Mouse (Mus musculus) heart, postnatal 0 days (tissue): ENCODE measurements around the gene Sit1. TPM values are rescaled to one million over a fixed set of nuclear protein-coding genes. Genes with fewer than 3 reads are reported as not detected.

Experiments used
- ATAC-seq: fragments of 200-750 bp; cut with Nextera tagmentation; 2 replicates; pipeline ENCODE4 v1.8.0; 2017; ENCODE audit warnings: low read depth, moderate number of reproducible peaks, moderate library complexity; ENCODE audit not compliant: insufficient read depth
- DNase-seq: peaks from one replicate; pipeline ENCODE4 v3.0.0-alpha.2; 2016; ENCODE audit warnings: low spot score
- H3K27ac ChIP-seq: fragments of 300-500 bp; sonication (generic); 2 replicates; pipeline ENCODE4 v1.5.1; 2014; ENCODE audit warnings: low read depth, mild to moderate bottlenecking
- H3K27me3 ChIP-seq: fragments of 300-500 bp; sonication (generic); 2 replicates; pipeline ENCODE4 v1.6.1; 2014; ENCODE audit warnings: low read length, mixed read lengths; ENCODE audit not compliant: control insufficient read depth, insufficient read depth
- H3K36me3 ChIP-seq: fragments of 300-500 bp; sonication (generic); replicated peaks from 2 replicates; pipeline ENCODE4 v1.6.1; 2014; ENCODE audit warnings: low read length, mixed read lengths; ENCODE audit not compliant: control insufficient read depth, insufficient read depth
- H3K4me1 ChIP-seq: fragments of 300-500 bp; sonication (generic); 2 replicates; pipeline ENCODE4 v1.6.1; 2014; ENCODE audit warnings: antibody characterized with exemption; ENCODE audit not compliant: control insufficient read depth, insufficient read depth
- H3K4me2 ChIP-seq: fragments of 300-500 bp; sonication (generic); 2 replicates; pipeline ENCODE4 v1.6.1; 2014; ENCODE audit warnings: low read depth, mild to moderate bottlenecking, low read length, moderate library complexity
- H3K4me3 ChIP-seq: fragments of 300-500 bp; sonication (generic); 2 replicates; pipeline ENCODE4 v1.5.1; 2014; ENCODE audit warnings: low read depth, low read length
- H3K9ac ChIP-seq: fragments of 300-500 bp; sonication (generic); replicated peaks from 2 replicates; pipeline ENCODE4 v1.6.1; 2014; ENCODE audit warnings: low read depth, low read length, mixed read lengths
- H3K9me3 ChIP-seq: fragments of 300-500 bp; sonication (generic); replicated peaks from 2 replicates; pipeline ENCODE4 v1.6.1; 2016; ENCODE audit warnings: low read length; ENCODE audit not compliant: control insufficient read depth
- CTCF ChIP-seq: IDR thresholded peaks from 2 replicates; pipeline ENCODE4 v1.5.1; 2016; ENCODE audit warnings: antibody characterized with exemption, control low read depth, low read depth
- EP300 ChIP-seq: IDR thresholded peaks from 2 replicates; pipeline ENCODE4 v1.6.1; 2016; ENCODE audit warnings: antibody characterized with exemption, low read depth
- WGBS: fragments of 180-500 bp; shearing (Covaris S2); extraction: QIAGEN DNeasy Blood & Tissue Kit; methylation state at CpG from one replicate; pipeline ENCODE4 v1.1.7; 2014; 5-methylcytosine and 5-hydroxymethylcytosine counted together
- polyA plus RNA-seq: library from polyadenylated mRNA; unstranded; fragments of >200 nt; fragmentation: Nextera tagmentation; extraction: Ambion mirVana; gene quantifications from 2 replicates; pipeline ENCODE4 v1.2.1, GENCODE M21; 2015
- total RNA-seq: library from RNA; depleted of rRNA; stranded (reverse); fragments of >200 nt; gene quantifications from 2 replicates; pipeline ENCODE4 v1.2.3, GENCODE M21; 2014; ENCODE audit warnings: low replicate concordance

Sit1 gene
- total and polyA plus RNA-seq, 2 experiments from 2014 or later, result not detected

DNA sequence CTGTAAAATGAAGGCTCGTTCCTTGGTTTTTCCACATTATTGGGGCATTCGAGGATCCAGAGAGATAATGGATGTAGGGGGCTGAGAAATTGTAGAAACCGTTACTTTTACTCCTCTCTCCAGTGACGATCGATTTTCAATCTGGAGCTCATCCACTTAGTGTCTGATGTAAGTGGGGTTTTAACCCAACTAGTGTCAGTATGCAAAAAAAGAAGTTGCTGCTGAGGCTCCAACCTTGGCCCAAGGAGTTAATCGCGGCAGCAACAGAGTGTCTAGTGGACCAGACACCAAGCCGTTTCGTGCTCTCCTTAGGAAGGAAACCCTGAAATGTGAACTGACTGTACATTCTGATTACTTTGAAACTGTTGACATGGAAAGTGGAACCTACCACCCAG is 10.3 kb upstream of the Sit1 start:
- WGBS, result under 1% methylated on average over 9 of the region's 9 CpGs
- Histone ChIP-seq H3K4me2 (peak overlapping the region; percentile 82), H3K9ac (peak overlapping the region; percentile 90), H3K4me1 (peaks cover 26% of the 10 kb centered on the region), H3K27ac (peak overlapping the region; percentile 92), H3K4me3 (peak overlapping the region; percentile 91), H3K27me3 (no peaks in the 10 kb centered on the region), H3K9me3 (no peaks in the 10 kb centered on the region), H3K36me3 (peaks cover 15% of the 10 kb centered on the region)
- peak; percentile 7 for DNase-seq
- no peak for ATAC-seq
- TF ChIP-seq CTCF (no peak), EP300 (no peak)

DNA sequence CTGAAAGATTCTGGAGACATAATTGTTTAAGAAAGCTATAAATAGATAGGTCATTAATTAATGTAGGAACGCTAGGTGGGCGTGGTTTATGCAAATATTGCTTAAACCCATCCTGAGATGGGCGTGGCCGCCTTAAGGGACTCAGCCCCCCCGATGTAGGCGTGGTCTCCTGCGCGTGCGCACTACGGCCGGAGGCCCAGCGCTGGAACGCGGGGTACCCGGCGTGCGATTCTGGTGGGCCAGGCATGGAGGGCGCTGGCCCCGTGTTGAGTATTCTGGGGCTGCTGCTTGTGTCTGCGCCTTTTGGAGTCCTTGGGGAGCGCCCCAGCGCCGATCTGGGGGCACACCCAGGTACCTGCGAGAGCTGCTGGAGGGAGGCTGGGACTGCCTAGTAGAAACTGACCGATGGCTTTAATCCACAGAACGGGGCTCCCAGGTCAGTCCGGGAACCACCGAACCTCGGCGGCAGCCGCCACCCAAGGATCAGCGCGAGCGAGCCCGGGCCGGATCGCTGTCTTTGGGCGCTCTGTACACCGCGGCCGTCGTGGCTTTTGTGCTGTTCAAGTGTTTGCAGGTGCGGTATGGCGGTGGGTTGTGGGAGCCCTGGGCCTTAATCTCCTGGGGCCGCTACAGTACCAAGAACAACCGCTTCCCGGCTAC is 9.8 kb upstream of the Sit1 start:
- no peak for TF ChIP-seq CTCF
- no peak for TF ChIP-seq EP300
- Histone ChIP-seq H3K27me3 (no peaks in the 10 kb centered on the region), H3K9ac (peak overlapping the region; percentile 90), H3K9me3 (no peaks in the 10 kb centered on the region), H3K36me3 (peaks cover 15% of the 10 kb centered on the region), H3K27ac (peak overlapping the region; percentile 92), H3K4me1 (peaks cover 21% of the 10 kb centered on the region), H3K4me3 (peak overlapping the region; percentile 91), H3K4me2 (peak overlapping the region; percentile 82)
- WGBS, result under 1% methylated on average over 47 of the region's 47 CpGs
- DNase-seq (peak; percentile 93), ATAC-seq (peak; percentile 89)

DNA sequence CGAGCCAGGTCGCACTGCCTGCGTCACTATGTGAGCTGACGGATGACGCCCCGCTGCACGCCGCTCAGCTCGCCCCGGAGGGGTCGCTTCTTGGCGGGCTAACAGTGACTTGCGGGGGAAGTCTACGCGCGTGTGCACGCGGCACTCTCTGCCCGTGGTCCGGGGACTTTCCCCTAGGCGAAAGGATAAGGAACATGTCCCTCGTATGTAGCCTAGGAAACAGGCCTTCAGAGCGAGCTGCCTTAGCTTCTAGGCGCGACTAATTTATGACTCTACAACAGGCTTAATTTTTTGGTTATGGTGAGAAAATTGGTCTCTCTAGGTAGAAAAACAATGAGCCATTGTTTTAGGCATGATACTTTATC is 9.3 kb upstream of the Sit1 start, which contains the start of gene Ccdc107:
TSS of gene Ccdc107 (plus strand) at position 80 of the 365 bp plus-strand sequence.
- DNase-seq, result peak; percentile 98
- Histone ChIP-seq H3K4me1 (peaks cover 16% of the 10 kb centered on the region), H3K4me2 (peak within 1 kb of the TSS; percentile 82), H3K27me3 (no peaks in the 10 kb centered on the region), H3K4me3 (peak within 1 kb of the TSS; percentile 91), H3K9ac (peak within 1 kb of the TSS; percentile 90), H3K36me3 (peaks cover 15% of the 10 kb centered on the region), H3K27ac (peak within 1 kb of the TSS; percentile 92), H3K9me3 (no peaks in the 10 kb centered on the region)
- TF ChIP-seq EP300, result peak; percentile 86
- TF ChIP-seq CTCF, result no peak
- WGBS, result under 1% methylated on average over 25 of the region's 25 CpGs
- peak; percentile 98 for ATAC-seq

DNA sequence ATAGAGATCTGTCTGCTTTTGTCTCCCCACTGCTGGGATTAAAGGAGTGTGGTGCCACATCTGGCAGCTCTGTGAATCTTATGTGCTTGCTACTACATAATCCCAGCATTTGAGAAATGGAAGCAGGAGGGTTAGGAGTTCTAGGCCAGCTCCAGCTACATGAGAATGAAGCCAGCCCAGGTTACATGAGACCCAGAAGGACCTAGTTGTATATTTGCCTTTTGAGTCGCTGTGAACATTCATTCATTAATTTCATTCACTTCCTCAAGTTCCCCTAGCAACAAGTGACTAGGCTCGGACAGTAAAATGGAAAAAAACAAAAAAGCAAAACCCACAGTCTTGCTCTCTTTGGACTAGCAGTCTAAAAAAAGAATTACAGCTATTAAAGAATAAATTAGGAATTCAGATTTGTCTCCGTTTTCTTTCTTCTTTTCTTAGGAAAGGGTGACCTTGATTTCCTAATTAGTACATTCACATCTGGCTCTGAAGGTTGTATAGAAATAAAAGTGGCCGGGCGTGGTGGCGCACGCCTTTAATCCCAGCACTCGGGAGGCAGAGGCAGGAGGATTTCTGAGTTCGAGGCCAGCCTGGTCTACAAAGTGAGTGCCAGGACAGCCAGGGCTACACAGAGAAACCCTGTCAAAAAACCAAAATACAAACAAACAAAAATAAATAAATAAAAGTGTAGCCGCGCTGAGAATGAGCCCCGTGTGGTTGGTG is 8.7 kb upstream of the Sit1 start:
- H3K4me3 ChIP-seq, result peak overlapping the region; percentile 91
- H3K27ac ChIP-seq, result peak overlapping the region; percentile 92
- peak overlapping the region; percentile 82 for H3K4me2 ChIP-seq
- DNase-seq (no peak), ATAC-seq (no peak)
- H3K27me3 ChIP-seq, result no peaks in the 10 kb centered on the region
- H3K9me3 ChIP-seq, result no peaks in the 10 kb centered on the region
- H3K9ac ChIP-seq, result 0 out of 2 replicates have a peak overlapping the region, but pooled peaks have one; percentile 90
- WGBS, result 49% methylated on average over 12 of the region's 12 CpGs
- peaks cover 15% of the 10 kb centered on the region for H3K4me1 ChIP-seq
- TF ChIP-seq EP300 (no peak), CTCF (no peak)
- peaks cover 15% of the 10 kb centered on the region for H3K36me3 ChIP-seq

DNA sequence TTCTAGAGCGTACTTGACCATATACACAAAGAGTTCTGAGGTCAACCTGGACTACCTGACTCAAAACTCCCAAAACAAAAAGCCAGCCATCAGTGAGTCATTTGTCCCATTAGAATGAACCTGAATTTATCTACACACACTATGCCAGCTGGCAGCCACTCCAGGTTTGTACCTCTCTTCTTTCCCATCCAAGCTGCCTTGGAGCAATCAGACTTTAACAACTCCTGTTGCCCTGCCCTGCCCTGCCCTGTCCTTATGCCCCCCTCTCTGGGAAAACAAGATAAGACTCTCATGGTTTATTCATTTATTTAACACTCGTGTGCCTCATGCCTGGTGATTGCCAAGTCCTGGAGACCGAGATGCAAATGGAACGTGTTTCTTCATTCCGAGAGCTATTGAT is 7.3 kb upstream of the Sit1 start:
- Histone ChIP-seq H3K27me3 (no peaks in the 10 kb centered on the region), H3K36me3 (peaks cover 2% of the 10 kb centered on the region; the same call in 1 of the 2 replicates), H3K4me3 (no peak overlapping the region), H3K4me2 (no peak overlapping the region), H3K4me1 (peaks cover 15% of the 10 kb centered on the region), H3K27ac (no peak overlapping the region), H3K9me3 (no peaks in the 10 kb centered on the region), H3K9ac (no peak overlapping the region)
- TF ChIP-seq EP300 (no peak), CTCF (no peak)
- DNase-seq (no peak), ATAC-seq (no peak)
- 73% methylated on average over 5 of the region's 5 CpGs for WGBS
